Mouse (Mus musculus): Measurements from ENCODE around the gene Gart.

Gart gene

GRCm38 (mm10) chr16:91646681-91647419 lies at the start of gene Gart:
TSS of gene Gart (minus strand) at chr16:91646952.
- peak; percentile 88 for DNase-seq (ENCODE audit: low spot score)

- no peak for DNase-seq (ENCODE audit: low spot score)
Observed at GRCm38 (mm10) chr16:91695108-91695755, 48.5 kb upstream of the Gart start.

GRCm38 (mm10) chr16:91694455-91695084 lies 47.8 kb upstream of the Gart start:
- DNase-seq (ENCODE audit: low spot score), result peak; percentile 62

GRCm38 (mm10) chr16:91689791-91690190 lies 43.0 kb upstream of the Gart start:
- no peak for DNase-seq (ENCODE audit: low spot score)

- DNase-seq (ENCODE audit: low spot score), result peak; percentile 92
Observed at GRCm38 (mm10) chr16:91688619-91689334, 42.0 kb upstream of the Gart start, which contains the start of gene Donson. TSS of gene Donson (minus strand) at chr16:91688770.

- no peak for DNase-seq (ENCODE audit: low spot score)
Observed at GRCm38 (mm10) chr16:91688023-91688618, 41.4 kb upstream of the Gart start.

GRCm38 (mm10) chr16:91686369-91686768 lies 39.6 kb upstream of the Gart start:
- DNase-seq (ENCODE audit: low spot score), result no peak

- DNase-seq (ENCODE audit: low spot score), result no peak
Observed at GRCm38 (mm10) chr16:91685526-91685925, 38.8 kb upstream of the Gart start.

- DNase-seq (ENCODE audit: low spot score), result no peak
Observed at GRCm38 (mm10) chr16:91680656-91681055, 33.9 kb upstream of the Gart start.

- no peak for DNase-seq (ENCODE audit: low spot score)
Observed at GRCm38 (mm10) chr16:91678147-91678911, 31.6 kb upstream of the Gart start.

GRCm38 (mm10) chr16:91674500-91674899 lies 27.7 kb upstream of the Gart start:
- DNase-seq (ENCODE audit: low spot score), result no peak

GRCm38 (mm10) chr16:91663795-91664194 lies 17.0 kb upstream of the Gart start:
- DNase-seq (ENCODE audit: low spot score), result no peak

- DNase-seq (ENCODE audit: low spot score), result no peak
Observed at GRCm38 (mm10) chr16:91662336-91662735, 15.6 kb upstream of the Gart start.

GRCm38 (mm10) chr16:91661397-91661796 lies 14.6 kb upstream of the Gart start:
- no peak for DNase-seq (ENCODE audit: low spot score)

GRCm38 (mm10) chr16:91659798-91660197 lies 13.0 kb upstream of the Gart start:
- DNase-seq (ENCODE audit: low spot score), result no peak

- no peak for DNase-seq (ENCODE audit: low spot score)
Observed at GRCm38 (mm10) chr16:91658471-91658870, 11.7 kb upstream of the Gart start.

GRCm38 (mm10) chr16:91657285-91657684 lies 10.5 kb upstream of the Gart start:
- DNase-seq (ENCODE audit: low spot score), result no peak

- DNase-seq (ENCODE audit: low spot score), result no peak
Observed at GRCm38 (mm10) chr16:91655285-91655684, 8.5 kb upstream of the Gart start.

- no peak for DNase-seq (ENCODE audit: low spot score)
Observed at GRCm38 (mm10) chr16:91652191-91652590, 5.4 kb upstream of the Gart start.

GRCm38 (mm10) chr16:91649781-91650180 lies 3.0 kb upstream of the Gart start:
- no peak for DNase-seq (ENCODE audit: low spot score)

GRCm38 (mm10) chr16:91649246-91649645 lies 2.5 kb upstream of the Gart start:
- no peak for DNase-seq (ENCODE audit: low spot score)

All from ovary, postnatal 14 days (tissue).